Mouse (Mus musculus): ENCODE data around the gene Tmem184a. TPM values are rescaled to one million over a fixed set of nuclear protein-coding genes. Genes with fewer than 3 reads are reported as not detected.

Tmem184a gene
- polyA plus RNA-seq, 1 experiment: 4.6 TPM

DNA sequence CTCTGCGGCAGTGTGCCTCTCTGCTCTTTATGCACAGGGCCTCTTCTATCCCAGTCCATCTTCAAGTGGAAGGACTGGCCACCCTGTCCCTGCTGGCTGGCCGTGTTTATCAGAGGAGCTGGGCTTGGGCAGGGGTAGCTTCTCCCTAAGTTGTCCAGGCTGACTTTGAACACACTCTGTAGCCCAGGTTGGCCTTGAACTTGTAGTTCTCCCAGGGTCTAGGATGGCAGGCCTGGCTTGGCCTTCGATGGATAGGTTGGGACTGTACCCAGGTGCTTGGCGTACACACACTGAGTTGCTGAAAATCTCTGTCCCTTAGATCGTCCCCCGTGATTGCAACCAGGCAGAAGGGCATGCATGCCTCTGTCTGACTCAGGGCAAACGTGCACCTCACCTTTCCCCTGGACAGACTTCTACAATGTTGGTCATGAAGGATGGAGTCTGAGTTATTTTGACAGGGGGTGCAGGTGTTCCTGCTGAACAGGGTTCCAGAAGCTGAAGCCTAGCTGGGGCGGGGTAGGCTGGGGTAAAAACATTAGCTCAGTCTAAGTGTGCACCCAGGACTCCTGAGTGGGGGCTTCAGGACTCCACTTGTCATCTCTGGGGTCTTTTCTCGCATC is 23.6 kb downstream of the Tmem184a start:
- no peak for TF ChIP-seq FLI1 (IDR thresholded peaks at IDR 0.05; ENCODE audit: low read length)
- no peaks in the 10 kb centered on the region for H3K9me3 ChIP-seq
- H3K27me3 ChIP-seq (replicated peaks): no peaks in the 10 kb centered on the region
- peaks cover 90% of the 10 kb centered on the region for H3K4me1 ChIP-seq
- H3K4me3 ChIP-seq (replicated peaks): peak overlapping the region; percentile 99
- peaks cover 85% of the 10 kb centered on the region for H3K36me3 ChIP-seq (replicated peaks; ENCODE audit: low read length)

- H3K36me3 ChIP-seq (replicated peaks; ENCODE audit: low read length): peaks cover 73% of the 10 kb centered on the region
- no peaks in the 10 kb centered on the region for H3K27me3 ChIP-seq (replicated peaks)
- TF ChIP-seq FLI1 (IDR thresholded peaks at IDR 0.05; ENCODE audit: low read length) (no peak), GATA1 (IDR thresholded peaks at IDR 0.05; ENCODE audit: borderline replicate concordance, low read length) (no peak)
- H3K4me1 ChIP-seq: peaks cover 90% of the 10 kb centered on the region
- peak overlapping the region; percentile 99 for H3K4me3 ChIP-seq (replicated peaks)
- H3K9me3 ChIP-seq: no peaks in the 10 kb centered on the region
Measured at GRCm38 (mm10) chr5:139794938-139795337, 24.8 kb downstream of the Tmem184a start.

GRCm38 (mm10) chr5:139794137-139794536 is 25.6 kb downstream of the Tmem184a start:
- peaks cover 90% of the 10 kb centered on the region for H3K4me1 ChIP-seq
- H3K9me3 ChIP-seq: no peaks in the 10 kb centered on the region
- peak overlapping the region; percentile 99 for H3K4me3 ChIP-seq (replicated peaks)
- peaks cover 65% of the 10 kb centered on the region for H3K36me3 ChIP-seq (replicated peaks; ENCODE audit: low read length)
- H3K27me3 ChIP-seq (replicated peaks): no peaks in the 10 kb centered on the region
- TF ChIP-seq GATA1 (IDR thresholded peaks at IDR 0.05; ENCODE audit: borderline replicate concordance, low read length): no peak
- TF ChIP-seq FLI1 (IDR thresholded peaks at IDR 0.05; ENCODE audit: low read length): no peak

- no peaks in the 10 kb centered on the region for H3K27me3 ChIP-seq (replicated peaks)
- peak overlapping the region; percentile 99 for H3K4me3 ChIP-seq (replicated peaks)
- peaks cover 59% of the 10 kb centered on the region for H3K36me3 ChIP-seq (replicated peaks; ENCODE audit: low read length)
- peaks cover 90% of the 10 kb centered on the region for H3K4me1 ChIP-seq
- no peaks in the 10 kb centered on the region for H3K9me3 ChIP-seq
- no peak for TF ChIP-seq GATA1 (IDR thresholded peaks at IDR 0.05; ENCODE audit: borderline replicate concordance, low read length)
- no peak for TF ChIP-seq FLI1 (IDR thresholded peaks at IDR 0.05; ENCODE audit: low read length)
Measured at GRCm38 (mm10) chr5:139793338-139794089, 26.2 kb downstream of the Tmem184a start.

DNA sequence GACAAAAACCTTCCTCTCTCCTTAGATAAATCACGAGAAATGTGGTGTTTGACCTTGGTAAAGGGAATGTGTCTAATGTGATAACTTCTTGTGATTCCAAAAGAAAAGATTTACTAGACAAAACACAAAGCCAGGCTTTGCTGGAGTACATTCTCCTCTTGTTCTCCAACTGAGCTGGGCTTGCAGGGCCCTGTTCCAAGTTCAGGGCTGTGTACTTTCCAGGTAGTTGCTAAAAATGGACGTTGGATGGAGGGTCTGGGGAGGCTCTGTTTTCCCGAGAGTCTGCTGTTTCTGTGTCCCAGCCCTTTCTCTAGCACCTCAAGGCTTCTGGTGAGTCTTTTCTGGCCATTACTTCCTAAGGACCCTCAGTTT is 26.8 kb downstream of the Tmem184a start:
- no peaks in the 10 kb centered on the region for H3K9me3 ChIP-seq
- no peaks in the 10 kb centered on the region for H3K27me3 ChIP-seq (replicated peaks)
- peaks cover 85% of the 10 kb centered on the region for H3K4me1 ChIP-seq
- H3K4me3 ChIP-seq (replicated peaks): peak overlapping the region; percentile 99
- peaks cover 53% of the 10 kb centered on the region for H3K36me3 ChIP-seq (replicated peaks; ENCODE audit: low read length)
- no peak for TF ChIP-seq GATA1 (IDR thresholded peaks at IDR 0.05; ENCODE audit: borderline replicate concordance, low read length)
- no peak for TF ChIP-seq FLI1 (IDR thresholded peaks at IDR 0.05; ENCODE audit: low read length)

GRCm38 (mm10) chr5:139792159-139792775 is 27.4 kb downstream of the Tmem184a start:
- TF ChIP-seq GATA1 (IDR thresholded peaks at IDR 0.05; ENCODE audit: borderline replicate concordance, low read length): no peak
- TF ChIP-seq FLI1 (IDR thresholded peaks at IDR 0.05; ENCODE audit: low read length): no peak
- H3K4me3 ChIP-seq (replicated peaks): peak overlapping the region; percentile 99
- H3K4me1 ChIP-seq: peaks cover 85% of the 10 kb centered on the region
- H3K36me3 ChIP-seq (replicated peaks; ENCODE audit: low read length): peaks cover 46% of the 10 kb centered on the region
- H3K27me3 ChIP-seq (replicated peaks): no peaks in the 10 kb centered on the region
- no peaks in the 10 kb centered on the region for H3K9me3 ChIP-seq

DNA sequence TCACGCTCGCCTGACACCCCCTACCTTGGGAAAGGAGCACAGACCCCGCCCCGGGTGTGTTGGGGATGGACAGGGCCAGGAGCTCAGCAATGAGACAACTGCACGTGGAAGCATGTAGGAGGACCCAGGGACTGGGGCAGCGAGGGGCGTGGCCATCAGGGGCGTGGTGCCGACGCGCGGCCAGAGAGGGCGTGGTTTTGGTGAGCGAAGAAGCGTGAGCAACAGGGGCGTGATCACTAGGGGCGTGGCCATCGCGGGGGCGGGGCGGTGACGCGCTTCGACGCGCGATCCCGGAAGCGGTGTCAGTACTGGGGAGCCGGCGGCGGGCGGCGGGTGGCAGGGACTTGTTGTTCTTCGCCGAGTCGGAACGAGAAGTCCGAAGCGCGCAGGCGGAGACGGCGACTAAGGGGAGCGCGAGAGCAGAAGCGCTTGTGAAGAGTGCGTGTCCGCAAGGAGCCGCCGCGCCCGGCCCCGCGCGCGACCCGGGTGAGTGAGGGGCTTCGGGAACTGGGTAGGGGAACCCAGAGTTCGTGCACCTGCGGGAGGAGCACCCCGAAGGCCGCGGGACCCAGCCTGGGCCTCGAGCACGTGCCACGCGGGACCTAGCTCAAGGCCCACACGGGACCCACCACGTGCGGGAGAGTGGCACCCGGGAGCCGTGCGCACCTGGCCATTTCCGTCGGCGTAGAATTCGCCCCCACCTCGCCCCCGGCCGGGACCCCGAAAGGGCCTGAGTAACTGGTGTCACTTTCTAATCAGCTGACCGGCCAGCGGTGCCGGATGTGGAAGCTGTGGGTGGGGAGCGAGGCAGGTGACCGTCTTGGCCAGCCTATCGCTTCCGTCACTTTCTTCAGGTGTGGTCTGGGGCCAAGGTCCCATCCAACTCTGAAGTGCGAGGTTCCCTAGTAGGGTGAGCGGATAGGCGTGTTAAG is 28.2 kb downstream of the Tmem184a start, which contains the start of gene Mafk:
Mafk (plus strand) TSS at position 287 of the 932 bp plus-strand sequence.
- TF ChIP-seq FLI1 (IDR thresholded peaks at IDR 0.05; ENCODE audit: low read length) (0 out of 2 replicates have a peak, but pooled peaks have one; percentile 9), GATA1 (IDR thresholded peaks at IDR 0.05; ENCODE audit: borderline replicate concordance, low read length) (no peak)
- Histone ChIP-seq H3K9me3 (no peaks in the 10 kb centered on the region), H3K4me1 (peaks cover 83% of the 10 kb centered on the region)

DNA sequence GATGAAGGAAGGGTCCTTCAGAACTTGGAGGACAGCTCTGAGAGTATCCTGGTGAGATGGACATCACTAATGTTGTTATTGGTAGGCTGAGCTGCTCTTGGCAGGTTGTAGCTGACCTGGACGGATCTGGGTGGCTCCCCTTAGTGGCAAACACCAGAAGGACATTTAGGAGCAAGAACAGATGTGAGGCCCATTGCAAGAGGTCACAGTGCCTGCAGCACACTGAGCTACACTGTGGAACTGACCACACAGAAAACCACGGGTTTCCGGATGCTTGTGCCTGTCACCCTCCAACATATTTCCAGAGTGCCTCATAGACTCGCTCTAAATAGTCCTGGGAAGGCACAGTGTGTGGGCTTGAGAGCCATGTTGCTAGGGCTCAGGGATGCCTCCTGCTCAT is 30.3 kb downstream of the Tmem184a start:
- no peak for TF ChIP-seq GATA1 (IDR thresholded peaks at IDR 0.05; ENCODE audit: borderline replicate concordance, low read length)
- peak; percentile 66 for TF ChIP-seq FLI1 (IDR thresholded peaks at IDR 0.05; ENCODE audit: low read length)
- Histone ChIP-seq H3K27me3 (replicated peaks) (no peaks in the 10 kb centered on the region), H3K4me1 (peaks cover 70% of the 10 kb centered on the region), H3K9me3 (no peaks in the 10 kb centered on the region), H3K4me3 (replicated peaks) (peak overlapping the region; percentile 81), H3K36me3 (replicated peaks; ENCODE audit: low read length) (peaks cover 20% of the 10 kb centered on the region)

More for the DNA sequence above, 28.2 kb downstream of the Tmem184a start, which contains the start of gene Mafk:
- Histone ChIP-seq H3K36me3 (replicated peaks; ENCODE audit: low read length) (peaks cover 38% of the 10 kb centered on the region), H3K4me3 (replicated peaks) (peak within 1 kb of the TSS; percentile 99), H3K27me3 (replicated peaks) (no peaks in the 10 kb centered on the region)

DNA sequence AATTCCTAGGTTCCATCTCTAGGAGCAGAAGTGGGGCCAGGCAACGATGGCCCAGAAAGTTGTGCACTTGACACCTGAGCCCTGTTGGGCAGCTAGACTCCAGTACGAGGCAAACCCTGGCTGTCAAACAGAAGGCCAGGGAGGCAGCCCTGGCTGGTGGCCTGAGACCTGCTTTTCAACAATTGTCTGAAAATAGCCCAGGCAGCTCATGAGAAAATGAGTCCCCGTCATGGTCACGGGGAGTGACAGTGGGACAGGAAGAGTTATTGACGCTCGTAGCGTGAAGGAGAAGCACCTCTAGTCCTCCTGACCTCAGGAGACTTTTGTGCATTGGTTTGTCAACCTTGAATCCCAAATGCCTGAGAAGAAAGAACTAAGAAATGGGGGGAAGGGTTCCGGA is 38.3 kb downstream of the Tmem184a start:
- Histone ChIP-seq H3K4me3 (replicated peaks) (peak overlapping the region; percentile 77), H3K9me3 (no peaks in the 10 kb centered on the region), H3K36me3 (replicated peaks; ENCODE audit: low read length) (no peaks in the 10 kb centered on the region), H3K27me3 (replicated peaks) (no peaks in the 10 kb centered on the region), H3K4me1 (peaks cover 52% of the 10 kb centered on the region)
- TF ChIP-seq GATA1 (IDR thresholded peaks at IDR 0.05; ENCODE audit: borderline replicate concordance, low read length): no peak
- TF ChIP-seq FLI1 (IDR thresholded peaks at IDR 0.05; ENCODE audit: low read length): no peak
